Mouse (Mus musculus): ENCODE results near the gene Gm9903. TPM values are rescaled to one million over a fixed set of nuclear protein-coding genes. Genes with fewer than 3 reads are reported as not detected.

The Gm9903 gene
- 1.4 and 1.6 TPM in 2 replicates for total RNA-seq (2017)

DNA sequence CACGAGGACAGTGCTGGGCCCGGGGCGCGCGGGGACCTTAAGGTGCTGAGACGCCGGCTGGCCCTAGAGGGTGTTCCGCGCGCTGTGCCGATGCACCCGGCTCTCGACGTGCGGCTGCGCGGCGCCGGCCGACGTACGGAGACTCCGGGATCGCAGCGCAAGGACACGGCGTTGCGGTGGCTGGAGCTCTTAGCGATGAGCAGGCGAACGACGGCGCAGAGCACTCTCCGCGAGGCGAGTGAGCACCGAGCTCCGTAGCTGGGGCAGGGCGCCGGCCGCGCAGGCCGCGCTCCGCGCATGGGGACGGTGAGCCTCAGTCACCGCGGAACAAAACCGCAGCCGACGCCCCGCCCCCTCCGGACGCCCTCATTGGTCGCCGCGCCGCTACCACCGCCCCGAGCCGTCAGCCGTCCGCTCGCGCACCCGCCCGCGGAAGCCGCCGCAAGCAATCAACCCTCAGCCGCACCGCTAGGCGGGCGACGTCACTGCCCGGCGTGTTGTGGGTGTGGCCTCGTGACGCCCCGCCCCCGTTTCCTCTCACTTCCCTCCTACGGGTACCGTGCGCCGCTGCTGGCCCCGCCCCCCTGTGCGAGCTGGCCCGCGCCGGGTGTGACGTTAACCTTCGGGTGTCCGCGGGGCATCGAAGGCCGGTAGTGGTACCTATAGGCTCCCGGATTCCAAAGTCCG lies at the start of gene Gm9903, which contains the start of gene Fam53a:
Gene Gm9903 (plus strand): TSS at position 625 of the 687 bp plus-strand sequence.
Gene Fam53a (minus strand): TSS at position 335 of the 687 bp plus-strand sequence.
- peak; percentile 92 for ATAC-seq (ENCODE audit: extremely low read depth, insufficient number of reproducible peaks, low FRiP score, poor library complexity, severe bottlenecking)

GRCm38 (mm10) chr5:33580336-33580735 lies 49.4 kb upstream of the Gm9903 start:
- ATAC-seq (ENCODE audit: extremely low read depth, insufficient number of reproducible peaks, low FRiP score, poor library complexity, severe bottlenecking) = no peak

DNA sequence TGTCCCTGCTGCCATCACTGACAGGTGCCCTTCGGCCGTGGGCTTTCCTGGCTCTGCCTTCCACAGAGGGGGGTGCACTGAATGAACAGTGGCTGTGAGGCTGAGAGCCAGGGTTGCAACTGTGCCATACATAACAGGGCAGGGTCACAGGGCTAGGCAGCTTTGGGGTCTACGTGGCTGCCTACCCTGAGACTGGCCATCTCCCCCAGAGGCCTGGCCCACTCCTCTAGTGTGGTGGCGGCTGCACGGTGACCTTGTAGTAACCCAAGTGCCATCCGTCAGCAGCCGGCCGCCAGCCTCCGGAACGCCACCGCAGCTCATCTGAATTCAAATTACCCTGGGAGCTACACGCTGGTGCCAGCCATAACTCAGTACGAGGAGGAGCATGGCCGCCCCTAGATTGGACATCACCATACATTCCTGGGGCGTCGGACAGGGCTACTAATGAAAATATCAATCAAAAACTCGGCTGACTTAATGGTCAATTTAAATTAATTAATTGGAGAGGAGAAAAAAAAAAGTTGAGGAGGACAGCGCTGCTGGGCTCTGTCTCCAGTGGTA lies 42.1 kb upstream of the Gm9903 start:
- no peak for ATAC-seq (ENCODE audit: extremely low read depth, insufficient number of reproducible peaks, low FRiP score, poor library complexity, severe bottlenecking)

- no peak for ATAC-seq (ENCODE audit: extremely low read depth, insufficient number of reproducible peaks, low FRiP score, poor library complexity, severe bottlenecking)
These were observed 41.7 kb upstream of the Gm9903 start for GRCm38 (mm10) chr5:33588066-33588465.

DNA sequence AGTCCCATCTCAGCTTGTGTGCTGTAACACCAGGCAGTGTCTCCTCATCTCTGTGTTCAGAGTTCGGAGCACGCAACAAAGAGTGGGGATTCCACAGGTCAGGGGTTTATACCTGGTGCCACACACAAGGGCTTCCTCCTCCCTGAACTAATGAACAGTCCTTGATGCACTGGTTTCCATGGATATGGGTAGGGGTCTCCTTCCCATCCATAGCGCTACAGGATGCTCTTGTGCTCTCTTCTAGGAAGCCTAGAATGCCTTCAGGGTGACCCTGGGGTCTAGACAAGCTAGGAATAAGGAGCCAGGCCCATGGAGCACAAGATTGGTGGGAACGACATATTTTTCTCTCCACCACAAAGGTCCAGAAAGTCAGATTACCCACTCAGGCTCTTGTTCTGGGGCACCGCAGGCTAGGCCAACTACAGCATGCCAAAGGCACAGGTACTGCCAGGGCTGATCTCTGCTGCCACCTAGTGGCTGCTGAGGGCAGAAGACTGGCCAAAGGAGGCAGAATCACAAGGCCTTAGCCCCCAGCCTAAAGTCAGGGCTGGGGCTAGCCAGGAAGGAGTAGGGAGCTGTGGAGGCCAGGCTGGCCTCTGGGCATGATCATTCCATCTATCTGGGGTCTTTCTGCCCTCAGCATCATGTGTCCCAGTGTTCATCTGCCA lies 40.4 kb upstream of the Gm9903 start:
- ATAC-seq (ENCODE audit: extremely low read depth, insufficient number of reproducible peaks, low FRiP score, poor library complexity, severe bottlenecking) = peak; percentile 53; the same call in 1 of the 2 replicates

GRCm38 (mm10) chr5:33593620-33594019 lies 36.1 kb upstream of the Gm9903 start:
- ATAC-seq (ENCODE audit: extremely low read depth, insufficient number of reproducible peaks, low FRiP score, poor library complexity, severe bottlenecking) = no peak

GRCm38 (mm10) chr5:33605314-33605713 lies 24.4 kb upstream of the Gm9903 start:
- no peak for ATAC-seq (ENCODE audit: extremely low read depth, insufficient number of reproducible peaks, low FRiP score, poor library complexity, severe bottlenecking)

GRCm38 (mm10) chr5:33606631-33607030 lies 23.1 kb upstream of the Gm9903 start:
- no peak for ATAC-seq (ENCODE audit: extremely low read depth, insufficient number of reproducible peaks, low FRiP score, poor library complexity, severe bottlenecking)

GRCm38 (mm10) chr5:33607434-33607833 lies 22.3 kb upstream of the Gm9903 start:
- ATAC-seq (ENCODE audit: extremely low read depth, insufficient number of reproducible peaks, low FRiP score, poor library complexity, severe bottlenecking) = no peak

DNA sequence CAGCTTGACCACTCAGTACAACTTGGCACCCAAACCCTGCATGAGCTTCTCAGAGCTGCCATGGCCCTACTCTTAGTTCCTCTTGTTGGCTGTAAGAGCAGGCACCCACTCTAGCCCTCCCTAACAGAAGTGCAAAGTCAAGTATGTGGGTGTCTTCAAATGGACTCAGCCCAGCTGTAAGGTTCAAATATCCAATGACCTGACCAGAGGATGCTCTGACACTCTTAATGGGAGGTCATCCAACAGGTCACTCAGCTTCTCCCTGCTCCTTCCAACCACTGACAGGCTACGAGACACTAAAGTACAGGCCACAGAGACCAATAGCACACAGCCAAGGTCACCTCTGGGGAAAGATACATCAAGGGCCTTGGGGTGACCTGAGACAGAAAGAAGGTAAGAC lies 20.5 kb upstream of the Gm9903 start:
- no peak for ATAC-seq (ENCODE audit: extremely low read depth, insufficient number of reproducible peaks, low FRiP score, poor library complexity, severe bottlenecking)

GRCm38 (mm10) chr5:33611795-33612194 lies 17.9 kb upstream of the Gm9903 start:
- no peak for ATAC-seq (ENCODE audit: extremely low read depth, insufficient number of reproducible peaks, low FRiP score, poor library complexity, severe bottlenecking)

DNA sequence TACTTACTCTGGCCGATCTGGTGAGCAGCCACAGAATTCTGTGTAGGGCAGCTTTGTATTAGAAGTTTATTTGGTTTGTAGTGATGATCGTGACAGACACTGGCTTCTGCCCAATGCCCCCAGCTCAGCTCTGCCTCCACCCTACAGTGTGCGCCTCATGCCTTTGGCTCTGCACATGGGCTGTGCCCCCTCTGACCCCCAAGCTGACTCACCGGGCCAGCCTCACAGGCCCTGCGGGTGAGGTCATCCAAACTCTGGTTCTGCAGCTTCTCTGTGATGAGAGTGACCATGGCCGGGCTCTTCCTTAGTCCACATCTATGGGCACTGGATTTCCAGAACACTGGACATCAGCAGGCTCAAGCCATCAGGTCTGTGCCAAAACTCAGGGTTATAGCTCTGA lies 15.3 kb upstream of the Gm9903 start:
- ATAC-seq (ENCODE audit: extremely low read depth, insufficient number of reproducible peaks, low FRiP score, poor library complexity, severe bottlenecking) = no peak

DNA sequence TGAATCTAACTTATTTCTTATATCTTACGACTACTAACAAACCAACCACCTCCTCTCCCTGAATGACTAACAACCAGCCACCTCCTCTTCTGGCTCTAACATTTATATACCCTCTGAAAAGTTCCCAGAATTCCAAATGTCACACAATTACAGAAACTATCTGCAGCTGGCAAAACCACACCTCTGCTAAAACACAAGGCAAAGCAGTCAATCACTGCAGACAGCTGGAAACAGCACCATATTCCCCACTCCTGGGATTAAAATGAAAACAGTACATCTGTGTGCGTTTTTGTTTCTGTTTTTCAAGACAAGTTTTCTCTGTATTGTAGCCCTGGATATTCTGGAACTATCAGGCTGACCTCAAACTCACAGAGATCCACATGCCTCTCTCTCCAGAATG lies 7.1 kb upstream of the Gm9903 start:
- ATAC-seq (ENCODE audit: extremely low read depth, insufficient number of reproducible peaks, low FRiP score, poor library complexity, severe bottlenecking) = no peak

DNA sequence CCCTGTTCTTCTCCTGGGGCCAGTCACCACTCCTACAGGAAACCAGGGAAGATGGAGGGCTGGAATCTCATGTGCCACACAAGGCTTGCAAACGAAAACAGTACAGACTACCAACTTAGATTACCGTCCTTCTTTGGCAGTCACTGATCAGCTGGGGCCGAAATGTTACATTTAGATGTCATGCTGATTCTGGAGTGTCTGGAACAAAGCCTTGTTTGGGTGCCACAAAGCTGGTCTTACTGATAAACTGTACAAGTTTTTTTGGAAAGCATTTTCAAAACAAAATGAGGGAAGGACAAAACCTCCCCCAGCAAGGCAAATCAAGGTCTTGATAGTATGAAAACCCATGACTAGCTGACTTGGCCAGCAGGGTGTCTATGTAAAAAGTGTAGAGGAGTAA lies 6.0 kb upstream of the Gm9903 start:
- no peak for ATAC-seq (ENCODE audit: extremely low read depth, insufficient number of reproducible peaks, low FRiP score, poor library complexity, severe bottlenecking)

DNA sequence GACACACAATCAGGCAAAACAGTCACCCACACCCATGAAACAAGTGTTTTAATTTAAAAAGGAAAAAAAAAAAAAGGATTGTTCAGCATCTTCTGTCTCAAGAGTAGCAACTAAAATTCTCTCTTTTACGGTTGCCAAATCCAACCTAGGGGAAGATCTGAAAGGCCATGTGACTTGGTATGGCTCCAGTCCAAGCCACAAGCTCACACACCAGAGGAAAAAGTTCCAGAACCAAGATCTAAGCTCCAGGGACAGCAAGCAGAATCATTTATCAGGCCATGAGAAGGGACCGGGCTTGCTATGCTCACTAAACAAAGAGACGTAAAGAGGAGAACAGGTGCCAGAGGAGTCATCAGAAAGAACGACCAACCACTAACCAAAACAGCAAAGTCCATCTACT lies 1.8 kb upstream of the Gm9903 start:
- ATAC-seq (ENCODE audit: extremely low read depth, insufficient number of reproducible peaks, low FRiP score, poor library complexity, severe bottlenecking) = no peak

- ATAC-seq (ENCODE audit: extremely low read depth, insufficient number of reproducible peaks, low FRiP score, poor library complexity, severe bottlenecking) = no peak
These were observed 865 bp upstream of the Gm9903 start for GRCm38 (mm10) chr5:33628820-33629300.

- ATAC-seq (ENCODE audit: extremely low read depth, insufficient number of reproducible peaks, low FRiP score, poor library complexity, severe bottlenecking) = 0 out of 2 replicates have a peak, but pooled peaks have one; percentile 2
These were observed 336 bp downstream of the Gm9903 start for GRCm38 (mm10) chr5:33630061-33630460.

GRCm38 (mm10) chr5:33630615-33631014 lies 890 bp downstream of the Gm9903 start:
- ATAC-seq (ENCODE audit: extremely low read depth, insufficient number of reproducible peaks, low FRiP score, poor library complexity, severe bottlenecking) = no peak

DNA sequence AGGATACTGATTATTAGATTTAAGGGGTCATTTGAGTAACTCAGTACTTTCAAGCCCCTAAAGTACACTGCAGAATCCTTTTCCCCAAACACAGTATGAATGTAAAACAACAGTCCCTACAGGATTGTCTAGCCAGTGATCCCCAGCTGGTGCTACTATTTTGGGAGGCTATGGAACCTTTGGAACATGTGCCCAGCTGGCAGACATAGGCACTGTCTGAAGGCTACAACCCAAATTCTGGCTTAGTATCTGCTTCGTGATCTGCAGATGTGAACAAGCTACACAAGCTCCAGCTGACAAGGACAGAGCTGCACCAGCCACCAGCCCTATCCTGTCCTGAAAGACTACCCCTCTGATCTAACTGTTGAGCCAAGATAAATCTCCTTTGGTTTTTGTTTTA lies 2.8 kb downstream of the Gm9903 start:
- ATAC-seq (ENCODE audit: extremely low read depth, insufficient number of reproducible peaks, low FRiP score, poor library complexity, severe bottlenecking) = no peak

DNA sequence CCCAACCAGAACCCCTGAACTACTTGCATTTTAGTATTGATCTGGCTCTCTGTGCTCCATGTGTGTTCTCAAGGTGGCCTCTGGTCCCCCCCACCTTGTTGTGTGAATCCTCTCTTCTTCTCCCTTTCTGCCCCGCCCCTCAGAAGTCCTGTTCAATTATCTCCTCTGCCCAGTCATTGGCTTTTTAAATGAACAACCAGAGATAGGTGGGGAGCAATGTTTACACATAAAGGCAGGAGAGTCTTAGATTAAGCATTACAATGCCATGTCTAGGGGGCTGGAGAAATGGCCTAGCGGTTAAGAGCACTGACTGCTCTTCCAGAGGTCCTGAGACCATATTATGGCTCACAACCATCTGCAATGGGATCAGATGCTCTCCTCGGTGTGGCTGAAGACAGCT lies 5.6 kb downstream of the Gm9903 start:
- no peak for ATAC-seq (ENCODE audit: extremely low read depth, insufficient number of reproducible peaks, low FRiP score, poor library complexity, severe bottlenecking)
